Comparison of ENCODE assay signal across 21 mouse cellular contexts in the genomic region with DNA sequence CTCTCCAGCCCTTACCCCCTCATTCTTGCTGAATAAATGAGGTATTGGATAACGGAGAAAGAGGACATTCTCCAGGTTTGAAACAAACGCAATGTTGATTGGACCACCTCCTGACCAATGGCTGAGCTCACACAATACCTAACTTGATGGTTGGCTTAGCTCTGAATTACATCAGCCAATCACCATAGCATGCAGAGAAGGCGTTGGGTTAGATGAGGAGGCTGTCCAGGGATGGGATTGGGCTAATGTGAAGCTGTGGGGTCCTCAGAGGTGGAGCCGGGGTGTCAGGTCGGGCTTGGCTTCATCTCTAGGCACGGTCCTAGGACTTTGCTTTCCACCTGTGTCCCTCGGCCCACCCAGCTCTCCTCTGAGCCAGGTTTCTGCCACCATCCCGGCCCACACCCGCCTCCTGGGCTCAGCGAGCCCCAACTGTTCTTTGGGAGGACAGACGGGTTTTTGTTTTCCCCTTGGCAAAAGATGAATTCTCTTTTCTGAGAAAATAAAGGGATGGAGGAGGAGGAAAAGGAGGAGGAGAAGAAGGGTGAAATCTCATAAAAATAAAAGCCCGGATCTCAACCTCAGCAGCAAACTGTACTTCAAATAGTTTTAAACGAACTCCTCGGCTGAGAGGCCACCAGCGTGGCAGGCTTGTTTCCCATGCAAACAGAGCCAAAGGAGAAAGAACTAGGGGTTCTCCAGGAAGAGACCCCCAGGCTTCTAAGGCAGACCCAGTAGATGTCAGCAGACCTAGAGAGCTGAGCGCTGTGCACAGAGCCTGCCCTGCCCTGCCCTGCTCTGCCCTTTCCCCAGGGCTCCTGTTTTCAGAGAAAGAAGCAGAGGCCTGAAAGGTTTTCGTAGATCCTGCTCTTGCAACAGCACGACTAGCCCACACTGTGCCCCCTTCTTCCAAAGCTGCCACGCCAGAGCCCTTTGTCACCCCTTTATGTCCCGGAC.
DNase-seq lines count a peak whose midpoint lies in the region; ATAC-seq lines count a peak whose summit lies in the region.
"Had no signal": no experiment of that assay in that cellular context is flagged by ENCODE, and none has a peak within 500 bp of the region (broad histone marks: within the 10 kb centered on the region; RNA-seq: fewer than 3 reads in every experiment).

No protein-coding gene starts in this region.

- no peaks in the 10 kb centered on the region for H3K9me3 ChIP-seq in midbrain, embryonic 10.5 days (replicated peaks)
- H3K9me3 ChIP-seq in midbrain, embryonic 14.5 days (ENCODE audit: control insufficient read depth, low read length) = no peaks in the 10 kb centered on the region
- H3K9me3 ChIP-seq in forebrain, embryonic 14.5 days (replicated peaks; ENCODE audit: control insufficient read depth, low read length) = no peaks in the 10 kb centered on the region
- no peaks in the 10 kb centered on the region for H3K9me3 ChIP-seq in limb, embryonic 10.5 days (replicated peaks)
- H3K9me3 ChIP-seq: embryonic facial prominence, embryonic 10.5 days; heart, embryonic 13.5 days had no signal

- DNase-seq in midbrain, embryonic 10.5 days (ENCODE audit: low spot score) = no peak
- no peak for DNase-seq in midbrain, embryonic 14.5 days
- peak; percentile 80 for DNase-seq in R1 (ENCODE audit: low read depth, low spot score)
- DNase-seq in forebrain, embryonic 14.5 days (ENCODE audit: low spot score) = peak; percentile 36
- DNase-seq in limb, embryonic 10.5 days (ENCODE audit: low spot score) = no peak
- no peak for DNase-seq in embryo, embryonic 9.5 days (ENCODE audit: extremely low spot score)
- DNase-seq in adrenal gland, postnatal 25 days = no peak
- no peak for DNase-seq in kidney, adult 8-10 months
- DNase-seq: adrenal gland, adult 8-10 months; cerebellum, adult 11-12 months; cerebellum, adult 9-10 months; cerebellum, postnatal 36 days; gastrocnemius, adult 2 months; gastrocnemius, postnatal 25 days; heart, adult 11 months; heart, postnatal 36 days; kidney, adult 11 months had no signal

- H3K4me3 ChIP-seq in midbrain, embryonic 10.5 days = no peak overlapping the region
- no peak overlapping the region for H3K4me3 ChIP-seq in midbrain, embryonic 14.5 days (replicated peaks; ENCODE audit: low read depth, low read length)
- no peak overlapping the region for H3K4me3 ChIP-seq in forebrain, embryonic 14.5 days (ENCODE audit: low read depth, low read length)
- no peak overlapping the region for H3K4me3 ChIP-seq in limb, embryonic 10.5 days
- H3K4me3 ChIP-seq: embryonic facial prominence, embryonic 10.5 days; erythroblast, embryonic 14.5 days; gastrocnemius, adult 2 months; heart, embryonic 13.5 days had no signal

- H3K27ac ChIP-seq in midbrain, embryonic 10.5 days (replicated peaks) = 0 out of 2 replicates have a peak overlapping the region, but pooled peaks have one; percentile 28
- H3K27ac ChIP-seq in midbrain, embryonic 14.5 days (replicated peaks; ENCODE audit: low read depth, low read length) = no peak overlapping the region
- no peak overlapping the region for H3K27ac ChIP-seq in forebrain, embryonic 14.5 days (ENCODE audit: low read depth, low read length)
- H3K27ac ChIP-seq in limb, embryonic 10.5 days = peak overlapping the region; percentile 28; the same call in 1 of the 2 replicates
- H3K27ac ChIP-seq: gastrocnemius, adult 2 months; heart, embryonic 13.5 days had no signal

- H3K4me2 ChIP-seq in midbrain, embryonic 14.5 days (ENCODE audit: low read length) = no peak overlapping the region
- H3K4me2 ChIP-seq in forebrain, embryonic 14.5 days (ENCODE audit: low read length) = no peak overlapping the region
- H3K4me2 ChIP-seq: heart, embryonic 13.5 days had no signal

- ATAC-seq in midbrain, embryonic 14.5 days (ENCODE audit: low FRiP score, low TSS enrichment) = no peak
- ATAC-seq in forebrain, embryonic 14.5 days = peak; percentile 44; the same call in 1 of the 2 replicates
- ATAC-seq: hindbrain, embryonic 16.5 days had no signal

- H3K4me1 ChIP-seq in midbrain, embryonic 10.5 days = peaks cover 23% of the 10 kb centered on the region
- H3K4me1 ChIP-seq in midbrain, embryonic 14.5 days (ENCODE audit: control insufficient read depth, insufficient read depth, low read length) = no peaks in the 10 kb centered on the region
- peaks cover 4% of the 10 kb centered on the region; the same call in 1 of the 2 replicates for H3K4me1 ChIP-seq in forebrain, embryonic 14.5 days (ENCODE audit: control insufficient read depth, insufficient read depth, low read length)
- H3K4me1 ChIP-seq in limb, embryonic 10.5 days = peaks cover 38% of the 10 kb centered on the region

- no peaks in the 10 kb centered on the region for H3K36me3 ChIP-seq in midbrain, embryonic 10.5 days
- no peaks in the 10 kb centered on the region for H3K36me3 ChIP-seq in midbrain, embryonic 14.5 days (ENCODE audit: control insufficient read depth, insufficient read depth, low read length)
- no peaks in the 10 kb centered on the region for H3K36me3 ChIP-seq in forebrain, embryonic 14.5 days (ENCODE audit: control insufficient read depth, insufficient read depth, low read length)
- no peaks in the 10 kb centered on the region for H3K36me3 ChIP-seq in limb, embryonic 10.5 days
- H3K36me3 ChIP-seq: embryonic facial prominence, embryonic 10.5 days; heart, embryonic 13.5 days had no signal

- peaks cover 18% of the 10 kb centered on the region for H3K27me3 ChIP-seq in midbrain, embryonic 10.5 days (ENCODE audit: low read depth, poor library complexity, severe bottlenecking)
- no peaks in the 10 kb centered on the region for H3K27me3 ChIP-seq in midbrain, embryonic 14.5 days (ENCODE audit: control insufficient read depth, insufficient read depth, low read length)
- no peaks in the 10 kb centered on the region for H3K27me3 ChIP-seq in forebrain, embryonic 14.5 days (replicated peaks; ENCODE audit: control insufficient read depth, insufficient read depth, low read length)
- H3K27me3 ChIP-seq in limb, embryonic 10.5 days (ENCODE audit: low read depth, poor library complexity, severe bottlenecking) = 0 out of 2 replicates have a peak, but pooled peaks cover 5% of the 10 kb centered on the region

- 74% methylated on average over 20 of the region's 20 CpGs for WGBS in midbrain, embryonic 10.5 days
- 67% methylated on average over 20 of the region's 20 CpGs for WGBS in midbrain, embryonic 14.5 days
- 50% methylated on average over 20 of the region's 20 CpGs for WGBS in forebrain, embryonic 14.5 days
- WGBS in limb, embryonic 10.5 days = 79% methylated on average over 20 of the region's 20 CpGs

- no peak overlapping the region for H3K9ac ChIP-seq in midbrain, embryonic 14.5 days (replicated peaks; ENCODE audit: low read length)
- no peak overlapping the region for H3K9ac ChIP-seq in forebrain, embryonic 14.5 days (ENCODE audit: low read length)
- H3K9ac ChIP-seq: heart, embryonic 13.5 days had no signal

Comparison
In these comparisons a context has a peak if more than half of its experiments do, and no peak if none do; other contexts are left out.
1. H3K27ac ChIP-seq: peak in midbrain, embryonic 10.5 days (single experiment) and limb, embryonic 10.5 days (single experiment); none in midbrain, embryonic 14.5 days (single experiment) and forebrain, embryonic 14.5 days (single experiment).
2. DNase-seq: peak in R1 (single experiment) and forebrain, embryonic 14.5 days (single experiment); none in midbrain, embryonic 10.5 days (single experiment), midbrain, embryonic 14.5 days (single experiment), limb, embryonic 10.5 days (single experiment), embryo, embryonic 9.5 days (single experiment), adrenal gland, postnatal 25 days (single experiment) and kidney, adult 8-10 months (0 of 2).